Mouse (Mus musculus) testis, adult 2 months (tissue): ENCODE results near the gene Zfp768.

Experiments
- CTCF ChIP-seq: fragments of 200-500 bp; IDR thresholded peaks from 2 replicates; pipeline ENCODE4 v1.5.1; 2012; ENCODE audit warnings: low read depth, mild to moderate bottlenecking, inconsistent platforms, low read length, moderate library complexity; ENCODE audit not compliant: control insufficient read depth, insufficient read depth, insufficient replicate concordance
- POLR2A ChIP-seq: fragments of 200-500 bp; IDR thresholded peaks from 2 replicates; pipeline ENCODE4 v1.6.1; 2012; ENCODE audit warnings: low read depth, mild to moderate bottlenecking, inconsistent platforms, low read length, moderate library complexity; ENCODE audit not compliant: control insufficient read depth

GRCm38 (mm10) chr7:127360265-127360664, 14.9 kb upstream of the Zfp768 start:
- TF ChIP-seq CTCF (no peak), POLR2A (no peak)
